Mouse (Mus musculus) kidney, adult 2 months (tissue): ENCODE results near the gene Galnt6. TPM values are rescaled to one million over a fixed set of nuclear protein-coding genes. Genes with fewer than 3 reads are reported as not detected.

Source experiments
- DNase-seq: peaks from one replicate; pipeline ENCODE4 v3.0.0; 2021
- H3K27ac ChIP-seq: fragments of 200-500 bp; 2 replicates; pipeline ENCODE4 v1.5.1; 2012; ENCODE audit warnings: low read depth, low read length, control low read depth, inconsistent platforms; ENCODE audit not compliant: insufficient read depth
- H3K27me3 ChIP-seq: fragments of 200-500 bp; replicated peaks from 2 replicates; pipeline ENCODE4 v1.6.1; 2012; ENCODE audit warnings: mild to moderate bottlenecking, moderate library complexity, low read length, inconsistent platforms; ENCODE audit not compliant: control insufficient read depth, insufficient read depth
- H3K36me3 ChIP-seq: fragments of 200-500 bp; 2 replicates; pipeline ENCODE4 v1.6.1; 2012; ENCODE audit warnings: mild to moderate bottlenecking, moderate library complexity, low read length, inconsistent platforms; ENCODE audit not compliant: control insufficient read depth, insufficient read depth
- H3K4me1 ChIP-seq: fragments of 200-500 bp; 2 replicates; pipeline ENCODE4 v1.6.1; 2011; ENCODE audit warnings: low read length; ENCODE audit not compliant: control insufficient read depth, insufficient read depth
- H3K4me3 ChIP-seq: fragments of 200-500 bp; 2 replicates; pipeline ENCODE4 v1.5.1; 2011; ENCODE audit warnings: mild to moderate bottlenecking, low read depth, low read length, control low read depth; ENCODE audit not compliant: insufficient read depth
- CTCF ChIP-seq: fragments of 200-500 bp; conservative IDR thresholded peaks from 2 replicates; pipeline ENCODE4 v1.5.1; 2011; ENCODE audit warnings: low read depth, mild to moderate bottlenecking, control low read depth, low read length, moderate library complexity, mixed read lengths; ENCODE audit not compliant: insufficient read depth, insufficient read length
- POLR2A ChIP-seq: fragments of 200-500 bp; IDR thresholded peaks from one replicate; pipeline ENCODE4 v1.6.1; 2011; ENCODE audit warnings: low read depth, low read length, control low read depth
- WGBS: fragments of 180-500 bp; shearing (Covaris S2); methylation state at CpG from one replicate; pipeline ENCODE4 v1.1.7; 2018; 5-methylcytosine and 5-hydroxymethylcytosine counted together
- polyA plus RNA-seq: library from polyadenylated mRNA; depleted of rRNA; stranded (reverse); fragments of >200 nt; gene quantifications from 2 replicates; pipeline ENCODE4 v1.2.3, GENCODE M21; 2012

Gene Galnt6
- polyA plus RNA-seq, 1 experiment = 1.2 TPM

DNA sequence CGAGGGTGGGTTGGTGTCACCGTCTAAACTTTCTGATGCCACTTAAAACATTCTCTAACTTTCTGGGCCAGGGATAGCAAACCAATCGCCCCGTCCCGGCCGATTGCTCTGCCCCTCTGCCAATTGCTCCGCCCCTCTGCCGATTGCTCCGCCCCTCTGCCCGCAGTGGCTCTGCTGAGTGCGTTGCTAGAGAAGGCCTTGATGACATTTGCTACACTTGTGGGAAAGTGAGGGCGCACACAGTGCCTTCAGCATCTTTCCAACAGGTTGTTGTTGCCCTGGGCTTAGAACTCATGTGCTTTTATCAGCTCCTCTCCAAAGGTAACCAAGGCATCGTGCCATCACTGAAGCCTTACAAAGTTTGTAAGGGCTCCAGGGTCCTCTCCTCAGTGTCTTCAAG lies 43.9 kb downstream of the Galnt6 start:
- 41% methylated on average over 13 of the region's 13 CpGs for WGBS
- H3K4me3 ChIP-seq = no peak overlapping the region

DNA sequence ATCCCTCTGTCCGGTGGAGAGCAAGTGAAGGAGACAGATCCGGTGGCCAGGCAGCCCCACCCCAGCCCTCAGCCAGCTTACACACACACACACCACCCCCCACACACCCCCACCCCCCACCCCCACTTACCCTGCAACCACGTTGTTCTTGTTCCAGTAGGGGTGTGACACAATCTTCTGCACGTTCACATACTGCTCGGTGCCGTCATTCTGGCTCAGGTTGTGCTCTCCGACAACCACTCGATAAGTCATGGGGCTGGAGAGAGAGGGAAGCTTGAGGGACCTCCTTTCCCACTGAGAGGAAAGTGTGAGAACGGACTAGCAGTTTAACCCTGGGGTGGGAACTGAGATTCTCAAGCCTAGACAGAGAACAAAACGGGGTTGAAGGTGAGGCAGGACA lies 44.7 kb downstream of the Galnt6 start:
- H3K27me3 ChIP-seq = no peaks in the 10 kb centered on the region
- DNase-seq = no peak
- TF ChIP-seq CTCF (no peak), POLR2A (no peak)
- H3K4me3 ChIP-seq = no peak overlapping the region
- no peaks in the 10 kb centered on the region for H3K36me3 ChIP-seq
- peaks cover 14% of the 10 kb centered on the region; the same call in 1 of the 2 replicates for H3K4me1 ChIP-seq
- WGBS = 74% methylated on average over 10 of the region's 10 CpGs
- no peak overlapping the region for H3K27ac ChIP-seq

More for the DNA sequence above, 43.9 kb downstream of the Galnt6 start:
- H3K27me3 ChIP-seq = no peaks in the 10 kb centered on the region
- no peak for DNase-seq
- H3K27ac ChIP-seq = no peak overlapping the region
- peaks cover 6% of the 10 kb centered on the region; the same call in 1 of the 2 replicates for H3K4me1 ChIP-seq
- no peak for TF ChIP-seq POLR2A
- no peak for TF ChIP-seq CTCF
- no peaks in the 10 kb centered on the region for H3K36me3 ChIP-seq

DNA sequence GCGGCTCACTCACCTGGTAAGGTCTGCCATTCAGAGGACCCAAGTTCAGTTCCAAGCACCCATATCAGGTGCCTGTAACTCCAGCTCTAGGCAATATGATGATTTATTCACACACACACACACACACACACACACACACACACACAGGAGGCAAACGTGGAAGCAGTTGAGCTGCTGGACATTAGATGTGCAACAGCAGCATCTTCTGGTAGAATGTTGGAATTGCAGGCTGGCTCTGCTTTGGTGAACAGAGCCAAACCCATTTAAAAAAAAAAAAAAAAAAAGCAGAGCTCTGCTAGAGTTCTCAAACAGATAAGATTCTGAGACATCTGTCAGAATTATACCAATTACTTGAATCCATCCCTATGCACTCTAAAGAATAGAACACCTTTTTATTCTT lies 46.1 kb downstream of the Galnt6 start:
- Histone ChIP-seq H3K4me3 (no peak overlapping the region), H3K4me1 (peaks cover 20% of the 10 kb centered on the region; the same call in 1 of the 2 replicates), H3K36me3 (no peaks in the 10 kb centered on the region), H3K27ac (no peak overlapping the region), H3K27me3 (no peaks in the 10 kb centered on the region)
- 48% methylated on average over 2 of the region's 2 CpGs for WGBS
- TF ChIP-seq POLR2A (no peak), CTCF (peak; percentile 92)
- DNase-seq = peak; percentile 89

DNA sequence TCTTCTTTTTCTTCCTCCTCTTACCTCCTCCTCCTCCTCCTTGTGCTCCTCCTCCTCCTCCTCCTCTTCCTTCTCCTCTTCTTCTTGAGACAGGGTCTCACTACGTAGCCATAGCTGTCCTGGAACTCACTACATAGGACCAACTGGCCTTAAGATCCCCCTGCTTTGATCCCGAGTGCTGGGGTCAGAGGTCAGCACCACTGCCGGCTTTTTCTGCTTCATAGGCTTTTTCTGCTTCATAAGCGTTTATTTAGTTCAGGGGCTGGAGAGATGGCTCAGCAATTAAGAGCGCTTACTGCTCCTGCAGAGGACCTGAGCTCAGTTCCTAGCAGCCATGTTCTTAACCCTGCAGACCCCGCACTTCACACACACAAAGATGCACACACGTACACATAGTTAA lies 47.4 kb downstream of the Galnt6 start:
- Histone ChIP-seq H3K27ac (peak overlapping the region; percentile 74), H3K4me1 (peaks cover 25% of the 10 kb centered on the region; the same call in 1 of the 2 replicates), H3K27me3 (no peaks in the 10 kb centered on the region), H3K36me3 (no peaks in the 10 kb centered on the region), H3K4me3 (peak overlapping the region; percentile 63; the same call in 1 of the 2 replicates)
- TF ChIP-seq POLR2A (no peak), CTCF (no peak)
- 34% methylated on average over 7 of the region's 7 CpGs for WGBS
- DNase-seq = peak; percentile 78

DNA sequence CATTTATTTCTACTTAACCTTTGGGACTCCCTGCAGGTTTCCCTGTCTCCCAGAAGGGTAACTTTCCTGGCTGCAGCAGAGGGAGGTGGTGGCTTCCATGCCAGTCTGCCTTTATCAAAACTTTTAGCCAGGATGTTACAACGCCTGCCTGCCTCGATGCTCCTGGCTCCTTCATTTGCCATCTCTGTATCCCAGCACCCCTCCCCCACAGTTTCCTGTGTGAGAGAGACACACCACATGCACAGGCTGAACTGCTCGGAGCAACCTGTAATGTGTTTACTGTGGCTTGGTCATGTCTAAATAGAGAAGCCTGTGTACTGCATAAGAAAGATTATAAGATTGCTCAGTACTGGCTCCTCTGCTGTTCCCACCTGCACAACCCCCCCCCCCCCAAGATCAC lies 48.8 kb downstream of the Galnt6 start:
- Histone ChIP-seq H3K36me3 (no peaks in the 10 kb centered on the region), H3K27me3 (no peaks in the 10 kb centered on the region), H3K4me1 (peaks cover 25% of the 10 kb centered on the region; the same call in 1 of the 2 replicates), H3K4me3 (peak overlapping the region; percentile 63), H3K27ac (peak overlapping the region; percentile 90)
- 26% methylated on average over 3 of the region's 3 CpGs for WGBS
- peak; percentile 39 for DNase-seq
- TF ChIP-seq CTCF (no peak), POLR2A (no peak)

DNA sequence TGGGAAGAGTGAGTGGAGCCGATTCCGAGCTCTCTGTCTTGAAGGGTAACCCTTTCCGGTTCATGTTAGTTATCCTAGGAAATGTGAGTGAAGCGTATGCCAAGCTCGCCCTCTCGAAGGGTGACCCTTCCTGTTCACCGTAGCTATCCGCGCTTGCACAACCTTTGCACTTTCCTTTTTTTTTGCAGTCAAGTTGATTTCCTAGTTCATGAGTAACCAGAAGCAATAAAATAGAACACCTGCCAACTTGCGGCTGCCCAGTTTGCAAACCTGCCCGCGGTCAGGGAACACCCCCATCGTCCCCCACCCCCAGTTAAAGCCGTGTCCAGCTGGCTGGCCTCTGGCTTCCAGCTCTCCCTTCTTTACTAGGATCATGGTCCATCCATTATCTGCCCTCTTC lies 50.2 kb downstream of the Galnt6 start:
- TF ChIP-seq CTCF (no peak), POLR2A (peak; percentile 31)
- peak; percentile 93 for DNase-seq
- peak overlapping the region; percentile 37; the same call in 1 of the 2 replicates for H3K4me3 ChIP-seq
- whole genome bisulfite sequencing = 31% methylated on average over 14 of the region's 14 CpGs
- no peaks in the 10 kb centered on the region for H3K27me3 ChIP-seq
- peak overlapping the region; percentile 90 for H3K27ac ChIP-seq
- H3K4me1 ChIP-seq = peaks cover 25% of the 10 kb centered on the region; the same call in 1 of the 2 replicates
- no peaks in the 10 kb centered on the region for H3K36me3 ChIP-seq

DNA sequence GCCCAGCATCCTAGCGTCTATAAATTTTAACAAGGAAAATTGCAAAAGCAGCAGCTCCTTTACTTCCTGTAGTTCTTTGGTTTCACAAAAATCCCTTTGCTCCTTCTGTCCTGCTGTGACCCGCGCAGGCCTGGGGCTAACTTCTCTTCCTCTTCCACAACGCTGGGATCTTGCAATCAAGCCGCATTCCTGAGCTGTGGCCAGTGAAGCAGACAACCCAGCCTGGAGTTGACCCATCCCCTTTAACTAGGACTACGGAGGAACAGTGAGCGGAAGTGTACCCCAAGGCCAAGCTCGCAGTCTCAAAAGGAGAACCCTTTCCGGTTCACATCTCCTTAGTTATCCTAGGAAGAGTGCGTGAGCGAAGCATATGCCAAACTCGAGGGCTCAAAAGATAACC lies 50.6 kb downstream of the Galnt6 start:
- H3K4me1 ChIP-seq = peaks cover 25% of the 10 kb centered on the region; the same call in 1 of the 2 replicates
- no peaks in the 10 kb centered on the region for H3K36me3 ChIP-seq
- DNase-seq = peak; percentile 91
- peak overlapping the region; percentile 88 for H3K27ac ChIP-seq
- 25% methylated on average over 12 of the region's 12 CpGs for WGBS
- peak overlapping the region; percentile 1; the same call in 1 of the 2 replicates for H3K4me3 ChIP-seq
- TF ChIP-seq CTCF = no peak
- TF ChIP-seq POLR2A = no peak
- no peaks in the 10 kb centered on the region for H3K27me3 ChIP-seq
